Mouse (Mus musculus): ENCODE measurements around the gene Srp54a. TPM values are rescaled to one million over a fixed set of nuclear protein-coding genes. Genes with fewer than 3 reads are reported as not detected.
"Not testable (repeated sequence)": the region's sequence is repeated elsewhere in the genome, so short reads cannot be mapped to it uniquely, and the experiment has no call there.

Gene Srp54a
- total RNA-seq, 2 experiments from 2014 or later = 73.5 to 93.4 TPM

GRCm38 (mm10) chr12:55112616-55113015, 32.6 kb downstream of the Srp54a start:
- DNase-seq (ENCODE audit: low spot score); intact Hi-C loops (cut with DNase I): not testable (repeated sequence)

DNA sequence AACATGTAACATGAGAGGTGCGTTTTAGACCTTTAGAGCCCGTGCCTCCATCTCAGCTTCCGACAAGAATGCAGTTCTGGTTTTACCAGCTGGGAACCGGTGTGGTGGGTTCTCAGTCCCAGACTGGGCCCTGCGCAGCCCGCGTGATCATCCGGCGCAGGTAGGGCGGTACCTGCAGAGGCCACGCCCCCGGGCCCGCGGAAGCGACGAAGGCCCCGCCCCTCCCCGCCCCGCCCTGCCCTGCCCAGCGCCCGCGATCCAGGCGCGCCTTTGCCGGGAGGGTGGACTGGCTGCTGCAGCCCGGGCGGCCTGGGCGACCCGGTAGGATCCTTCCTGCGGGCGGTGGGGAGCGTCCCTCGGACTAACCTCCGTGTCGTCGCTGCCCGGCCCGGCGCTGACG, 44.2 kb downstream of the Srp54a start, which contains the start of gene Fam177a:
Fam177a (plus strand) TSS at position 228 of the 400 bp plus-strand sequence.
- DNase-seq (ENCODE audit: low spot score); intact Hi-C loops (cut with DNase I): not testable (repeated sequence)

DNA sequence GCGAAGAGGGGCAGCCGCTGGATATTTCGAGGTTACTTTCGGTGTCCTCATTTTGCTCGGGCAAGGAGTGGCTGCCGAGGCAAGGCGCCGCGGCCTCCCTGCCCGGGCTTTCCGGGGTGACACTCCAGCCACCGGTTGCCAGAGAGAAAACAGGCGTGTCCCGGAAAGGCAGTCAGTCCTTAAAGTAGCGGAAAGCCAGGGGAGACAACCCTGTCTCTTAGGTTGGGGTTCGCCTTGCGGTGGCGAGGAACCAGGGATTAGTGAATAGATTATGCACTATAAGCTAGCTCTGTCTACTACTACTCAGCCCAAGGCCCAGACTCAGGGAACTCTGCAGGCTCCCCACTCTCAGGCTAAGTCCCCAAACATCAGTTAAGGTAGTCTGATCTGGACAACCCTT, 44.7 kb downstream of the Srp54a start:
- intact Hi-C loops (cut with DNase I) = not testable (repeated sequence)

DNA sequence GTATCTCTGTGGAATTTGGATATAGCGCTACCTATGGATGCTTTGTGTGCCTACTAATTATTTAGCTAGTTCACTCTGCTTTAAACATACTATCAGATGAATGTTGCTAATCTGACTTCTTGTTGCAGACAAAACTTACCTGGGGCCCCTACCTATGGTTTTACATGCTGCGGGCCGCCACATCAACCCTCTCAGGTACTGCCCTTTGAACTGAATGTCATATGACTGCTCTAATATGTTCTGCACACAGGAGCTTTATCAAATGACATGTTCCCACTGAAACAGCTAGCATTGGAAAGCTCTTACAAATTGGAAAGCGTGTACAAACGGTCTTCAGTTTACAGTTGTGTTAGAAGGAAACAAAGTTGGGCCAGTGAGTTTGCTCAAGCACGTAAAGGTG, 55.5 kb downstream of the Srp54a start:
- intact Hi-C loops (cut with DNase I); DNase-seq (ENCODE audit: low spot score): not testable (repeated sequence)

More for the DNA sequence above, 44.7 kb downstream of the Srp54a start:
- not testable (repeated sequence) for DNase-seq (ENCODE audit: low spot score)

DNA sequence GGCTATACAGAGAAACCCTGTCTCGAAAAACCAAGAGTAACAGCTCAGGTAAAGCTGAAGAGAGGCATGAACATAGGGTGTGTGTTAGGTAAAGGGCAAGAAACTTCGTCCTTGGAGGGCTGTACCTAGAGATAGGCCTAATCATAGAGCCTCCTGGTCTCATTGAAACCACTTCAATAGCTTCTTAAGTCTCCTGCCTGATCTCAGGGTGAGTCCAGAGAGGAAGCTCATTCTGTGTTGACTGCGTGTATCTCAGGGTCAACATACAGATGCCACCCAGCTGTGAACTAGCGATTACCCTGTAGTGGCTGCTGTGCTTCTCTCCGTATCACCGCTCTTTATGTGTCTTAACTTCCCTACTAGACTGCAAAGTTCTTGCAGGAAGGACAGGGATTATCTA, 57.8 kb downstream of the Srp54a start:
- intact Hi-C loops (cut with DNase I); DNase-seq (ENCODE audit: low spot score): not testable (repeated sequence)

DNA sequence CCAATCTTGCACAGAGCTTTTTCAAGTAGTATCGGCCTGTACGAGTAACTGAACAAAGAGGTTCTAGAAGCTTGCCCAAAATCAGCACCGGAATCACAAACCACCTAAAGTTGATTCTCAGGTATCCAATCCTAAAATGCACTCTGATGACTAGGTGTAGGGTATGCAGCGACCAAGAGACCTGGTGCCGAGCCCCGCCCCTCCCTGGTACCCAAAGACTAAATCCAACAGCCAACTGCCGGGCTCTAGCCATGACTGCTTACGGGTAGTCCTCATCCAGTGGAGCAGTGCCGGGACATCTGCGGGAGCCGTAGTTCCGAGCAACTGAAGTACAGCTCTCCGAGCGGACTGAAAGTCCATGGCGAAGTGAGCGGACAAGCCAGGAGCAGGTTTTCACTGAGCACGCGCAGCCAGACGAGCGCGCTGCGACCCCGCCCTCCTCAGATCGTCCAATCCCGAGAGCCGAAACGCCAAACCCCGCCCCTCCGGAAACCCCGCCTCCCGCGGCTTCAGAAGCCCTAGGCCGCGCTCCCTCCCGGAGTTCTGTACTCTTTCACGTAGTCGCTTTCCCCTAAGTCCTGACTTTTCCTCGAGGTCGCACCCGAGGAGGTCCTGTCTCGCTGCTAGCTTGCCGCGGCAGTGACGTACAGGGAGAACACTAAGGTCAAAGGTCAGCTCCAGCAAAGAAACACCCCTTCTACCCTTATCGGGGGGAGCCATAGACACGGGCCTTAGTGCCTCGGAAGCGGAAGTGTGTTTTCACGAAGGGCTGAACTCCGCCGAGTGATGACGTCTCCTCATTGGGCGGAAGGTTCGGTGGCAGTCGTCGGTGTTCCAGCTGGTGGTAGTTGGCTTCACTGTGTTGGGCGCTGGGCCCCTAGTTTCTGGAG, 74.7 kb downstream of the Srp54a start, which contains the start of gene Srp54b:
Srp54b (plus strand) TSS at position 546 of the 890 bp plus-strand sequence.
- DNase-seq (ENCODE audit: low spot score); intact Hi-C loops (cut with DNase I): not testable (repeated sequence)

DNA sequence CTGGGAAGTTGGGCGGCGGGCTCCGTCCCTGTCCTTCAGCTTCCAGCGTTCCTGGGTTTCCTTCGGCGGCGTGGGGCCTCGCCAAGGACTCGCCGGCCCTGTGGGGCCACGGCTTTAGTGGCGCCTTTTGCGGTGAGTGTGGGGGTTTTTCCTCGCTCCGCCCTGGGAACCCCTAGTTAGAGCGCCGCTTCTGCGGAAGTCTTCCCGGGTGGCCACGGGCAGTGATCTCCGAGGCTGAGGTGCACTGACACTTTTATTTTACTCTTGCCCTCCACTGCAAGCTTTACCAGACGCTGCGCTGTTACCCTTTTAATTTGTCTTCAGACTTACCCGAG, 75.4 kb downstream of the Srp54a start:
- intact Hi-C loops (cut with DNase I); DNase-seq (ENCODE audit: low spot score): not testable (repeated sequence)

Other genes starting within 250 kb of the Srp54a start
- gene Cfl2, start 217.4 kb upstream of the Srp54a start, total RNA-seq (2021) = 100 to 1,000 TPM; 364 to 384 TPM
- not detected for gene Gm20403, start 93.7 kb upstream of the Srp54a start, total RNA-seq (2021)
- gene Baz1a, start 65.9 kb upstream of the Srp54a start, total RNA-seq (2021) = 1 to 10 TPM; 6.8 to 8.6 TPM
- gene 2700097O09Rik, start 152 bp upstream of the Srp54a start, total RNA-seq (2021) = 1 to 10 TPM; 6.9 to 9.0 TPM
- 10 to 100 TPM; 10.1 to 13.9 TPM for gene Fam177a, start 44.2 kb downstream of the Srp54a start, total RNA-seq (2021)
- gene Srp54b, start 74.8 kb downstream of the Srp54a start, total RNA-seq (2021) = 10 to 100 TPM; 41.0 to 43.4 TPM
- 1 to 10 TPM in 1 of 2 experiments, not detected in 1; 3.8 TPM for gene 1700047I17Rik2, start 119.3 kb downstream of the Srp54a start, total RNA-seq (2021)
- gene Srp54c, start 149.9 kb downstream of the Srp54a start, total RNA-seq (2021) = 10 to 100 TPM; 25.3 to 25.7 TPM
- gene 1110008L16Rik, start 219.3 kb downstream of the Srp54a start, total RNA-seq (2021) = 1 to 10 TPM; 9.1 to 9.5 TPM
- 1 to 10 TPM; 8.3 to 9.3 TPM for gene Ppp2r3c, start 222.7 kb downstream of the Srp54a start, total RNA-seq (2021)

All from heart, postnatal 25 days (tissue).